Mouse (Mus musculus): Measurements from ENCODE around the gene Wnt7b.

DNA sequence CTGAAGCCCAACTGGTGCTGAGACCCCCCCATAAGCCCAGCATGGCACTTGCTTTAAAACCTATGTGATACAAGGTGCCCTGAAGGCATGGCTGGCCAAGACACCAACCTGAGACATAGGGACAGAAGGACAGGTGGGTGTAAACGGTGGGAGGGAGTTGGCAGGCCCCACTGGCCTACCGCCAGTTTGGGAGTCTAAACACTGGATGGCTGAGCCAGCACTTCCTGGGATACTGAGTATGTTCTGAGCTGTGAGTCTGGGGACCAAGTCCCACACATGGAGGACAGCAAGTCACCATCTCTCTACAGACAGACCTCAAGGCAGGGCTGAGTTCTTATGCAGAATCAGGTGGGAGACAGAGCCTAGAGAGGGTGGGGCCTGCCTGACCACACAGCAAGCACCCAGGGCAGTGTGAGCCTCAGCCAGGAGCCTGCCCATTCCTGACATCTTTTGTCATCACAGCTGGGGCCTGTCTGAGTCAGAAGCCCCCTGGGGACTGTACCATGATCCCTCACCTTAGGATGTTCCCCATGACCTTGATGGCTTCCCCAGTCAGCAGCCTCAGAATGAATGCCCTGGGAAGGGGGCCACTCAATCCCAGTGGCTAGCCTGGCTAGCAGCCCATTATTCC, 13.0 kb downstream of the Wnt7b start:
- no peak for TF ChIP-seq CTCF (IDR thresholded peaks at IDR 0.05; ENCODE audit: low read depth, low read length)
- no peak for TF ChIP-seq POLR2A (IDR thresholded peaks at IDR 0.05; ENCODE audit: extremely low read depth, insufficient read depth, low read length)

Measured in liver, adult 2 months (tissue).